Mouse (Mus musculus) left cerebral cortex, postnatal 25 days (tissue): Measurements from ENCODE around the gene Prmt9. TPM values are rescaled to one million over a fixed set of nuclear protein-coding genes. Genes with fewer than 3 reads are reported as not detected.

Experiments
- DNase-seq, 2 experiments: peaks; one replicate each; pipeline ENCODE4 v3.0.0; 2022; ENCODE audit warnings: low spot score in 2 of 2, mixed read lengths in 1 of 2
- intact Hi-C: fragments of 180-260 bp; cut with DNase I; formaldehyde crosslinking; loops from one replicate; pipeline ENCODE4 v1.15.1; 2025
- total RNA-seq, 2 experiments: library from RNA; stranded (reverse); gene quantifications; 2 replicates each; pipeline ENCODE4 v1.2.3; 2021

The Prmt9 gene
- 10 to 100 TPM; 19.1 to 22.1 TPM for total RNA-seq

DNA sequence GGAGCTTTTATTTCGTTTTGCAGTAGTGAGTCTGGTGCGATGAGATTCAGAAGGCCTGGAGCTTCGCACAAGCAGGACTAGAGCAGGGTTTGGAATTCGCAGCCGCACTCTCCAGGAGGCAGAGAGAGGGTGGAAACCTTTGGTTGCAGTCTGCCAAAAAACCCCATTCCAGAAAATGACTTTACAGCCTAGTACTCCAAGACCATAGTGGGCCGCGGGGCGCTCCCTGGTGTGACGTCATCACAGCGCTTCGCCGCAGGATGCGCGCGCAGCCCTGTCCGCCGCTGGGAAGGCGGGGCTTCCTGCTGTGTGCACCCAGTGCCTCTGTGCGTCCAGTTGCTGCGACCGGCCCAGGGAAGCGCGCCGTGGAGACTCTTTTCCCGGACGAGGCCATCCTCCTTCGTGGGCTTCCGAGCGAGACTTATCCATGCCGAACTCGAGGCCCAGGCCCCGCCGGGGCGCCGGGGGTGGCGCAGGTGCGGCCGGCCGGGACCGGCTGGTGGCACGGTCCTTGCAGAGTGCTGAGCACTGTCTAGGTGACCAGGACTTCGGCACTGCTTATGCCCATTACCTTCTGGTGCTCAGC is at the start of gene Prmt9:
Gene Prmt9 (plus strand): TSS at position 277 of the 586 bp plus-strand sequence.
- intact Hi-C loops = loop anchor here (5.0 to 10.0 kb wide), 2 partner anchors 127 to 1484 kb away; no protein-coding TSS in a partner anchor
- peak; percentile 95 for DNase-seq

DNA sequence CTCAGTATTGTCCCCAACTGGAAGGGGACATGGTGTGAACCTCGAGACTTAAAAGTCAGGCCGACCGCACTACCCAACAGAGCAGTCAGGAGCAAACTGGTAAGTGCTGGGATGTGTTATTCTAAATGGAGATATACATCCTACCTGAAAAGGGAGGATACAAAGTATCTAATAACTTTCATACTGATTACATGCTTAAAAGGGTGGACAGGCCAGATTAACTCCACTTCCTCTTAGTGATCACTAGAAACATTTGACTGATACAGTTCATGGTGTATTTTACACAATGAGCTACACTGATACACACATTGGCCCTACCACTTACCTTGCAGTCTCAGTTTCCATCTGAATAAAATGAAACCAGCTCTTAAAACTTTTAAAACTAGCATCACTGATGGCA is 48.9 kb upstream of the Prmt9 start:
- DNase-seq = no peak
- intact Hi-C loops = no loop called here

GRCm38 (mm10) chr8:77501131-77501530 is 48.1 kb upstream of the Prmt9 start:
- intact Hi-C loops = no loop called here
- no peak for DNase-seq

DNA sequence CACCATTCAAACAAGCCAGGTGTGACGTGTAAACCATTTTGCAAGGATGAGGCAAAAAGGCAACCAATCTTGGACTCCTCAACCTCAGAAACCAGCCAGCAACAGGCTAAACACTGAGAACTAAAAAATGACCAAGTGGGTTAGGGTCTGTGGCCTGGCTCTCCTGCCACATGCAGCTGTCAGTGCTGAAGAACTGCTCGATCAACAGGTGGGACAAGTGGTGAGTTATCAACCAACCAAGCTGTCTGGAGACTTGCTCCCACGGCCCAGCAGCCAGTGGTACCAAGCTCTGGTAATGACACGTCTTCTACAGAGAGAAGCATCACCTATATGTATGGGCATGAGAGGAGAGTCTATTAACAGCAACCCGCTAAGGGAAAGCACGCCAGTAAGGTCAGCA is 46.6 kb upstream of the Prmt9 start:
- intact Hi-C loops = no loop called here
- DNase-seq = no peak

DNA sequence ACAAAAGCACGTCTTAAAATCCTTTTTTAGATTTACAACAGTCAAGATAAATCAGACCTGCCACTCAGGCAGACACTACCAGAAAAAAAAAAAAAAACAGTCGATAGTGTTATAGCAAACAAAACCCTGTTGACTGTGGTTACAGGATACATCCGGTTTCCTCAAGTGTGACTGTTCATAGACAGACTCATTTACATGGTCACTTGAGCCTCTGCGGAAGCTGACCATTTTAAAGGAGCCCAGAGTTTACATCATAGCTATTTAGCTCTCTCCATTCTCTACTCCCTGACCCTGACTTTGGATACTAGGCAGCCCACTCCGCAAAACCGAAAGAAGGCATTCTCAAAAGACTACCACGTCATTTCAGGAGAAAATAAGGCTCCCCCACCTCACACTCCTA is 42.7 kb upstream of the Prmt9 start:
- no peak for DNase-seq
- intact Hi-C loops = no loop called here

DNA sequence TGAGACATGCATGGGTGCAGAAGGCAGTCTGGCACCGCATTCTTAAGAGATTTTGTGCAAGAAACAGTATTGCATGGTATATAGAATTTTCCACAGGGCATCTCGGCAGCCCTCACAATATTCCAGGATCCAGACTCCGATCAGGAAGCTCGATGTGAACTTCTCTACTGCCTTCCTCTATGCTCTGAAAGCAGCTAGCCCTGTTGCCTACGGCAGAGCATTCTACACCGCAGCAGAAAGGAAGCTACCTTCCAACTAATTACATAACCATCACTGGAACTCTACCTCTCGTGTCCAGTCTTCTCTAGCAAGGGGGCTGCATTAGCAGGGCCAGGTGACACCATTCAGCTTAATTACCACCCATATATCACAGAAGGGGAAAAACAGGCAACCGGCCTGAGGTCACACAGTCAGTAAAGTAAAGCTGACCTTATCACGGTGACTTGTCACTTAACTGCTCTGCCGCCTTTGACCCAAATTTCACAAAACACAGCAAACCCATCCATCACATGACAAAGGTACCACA is 41.6 kb upstream of the Prmt9 start:
- DNase-seq = no peak
- intact Hi-C loops = no loop called here

- intact Hi-C loops = no loop called here
- DNase-seq = no peak
Observed at GRCm38 (mm10) chr8:77509044-77509443, 40.2 kb upstream of the Prmt9 start.

- no peak for DNase-seq
- intact Hi-C loops = no loop called here
Observed at GRCm38 (mm10) chr8:77510426-77510825, 38.8 kb upstream of the Prmt9 start.

DNA sequence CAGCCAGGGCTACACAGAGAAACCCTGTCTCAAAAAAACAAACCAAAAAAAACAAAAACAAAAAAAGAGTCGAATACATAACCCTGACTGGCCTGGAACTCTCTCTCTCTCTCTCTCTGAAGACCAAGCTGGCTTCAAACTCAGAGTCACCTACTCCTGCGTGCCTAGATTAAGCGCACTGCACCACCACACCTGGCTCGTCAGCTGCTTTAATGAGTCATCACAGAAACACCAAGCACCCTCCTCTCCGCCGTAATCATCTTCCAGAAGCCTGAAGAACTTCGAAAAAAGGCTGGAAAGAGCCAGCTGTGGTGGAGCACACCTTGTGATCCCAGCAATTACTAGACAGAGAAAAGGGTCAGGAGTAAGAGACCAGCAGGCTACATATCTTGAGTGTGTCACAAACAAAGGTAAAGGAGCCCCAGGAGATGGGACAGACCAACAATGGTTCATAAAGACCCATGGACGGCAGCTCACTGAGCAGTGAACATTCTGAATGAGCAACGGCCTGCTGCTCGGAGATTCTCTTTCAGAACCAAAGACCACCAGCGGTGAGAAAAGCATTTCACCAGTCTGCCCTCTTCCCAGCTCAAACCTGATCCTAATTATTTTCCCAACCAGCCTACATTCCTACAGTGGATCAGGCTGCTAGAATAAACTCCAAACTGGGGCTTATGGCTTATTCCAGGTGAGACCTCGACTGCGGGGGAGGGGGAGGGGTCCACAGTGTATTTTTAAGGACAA is 37.3 kb upstream of the Prmt9 start:
- no peak for DNase-seq
- intact Hi-C loops = no loop called here

DNA sequence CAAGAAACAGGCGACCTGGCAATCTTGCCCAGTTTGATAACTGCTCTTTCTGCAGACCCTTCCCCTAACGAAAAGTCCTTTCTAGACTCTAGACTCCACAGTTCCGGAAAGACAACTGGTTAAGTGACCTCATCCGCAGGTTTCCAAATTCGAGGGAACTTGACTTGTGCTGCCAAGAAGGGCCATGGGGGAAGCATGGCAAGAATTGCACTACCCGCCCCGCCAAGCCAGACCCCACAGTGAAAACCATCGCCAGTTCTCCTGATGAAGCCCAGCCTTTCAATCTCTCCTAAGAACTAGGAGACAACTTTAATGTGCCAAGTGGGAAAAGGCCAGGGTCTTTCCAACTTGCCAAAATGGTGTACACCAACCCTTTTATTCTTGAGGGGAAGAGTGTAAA is 34.0 kb upstream of the Prmt9 start:
- DNase-seq = no peak
- intact Hi-C loops = loop anchor here (5.0 kb wide), 1 partner anchor 93 kb away; no protein-coding TSS in a partner anchor

DNA sequence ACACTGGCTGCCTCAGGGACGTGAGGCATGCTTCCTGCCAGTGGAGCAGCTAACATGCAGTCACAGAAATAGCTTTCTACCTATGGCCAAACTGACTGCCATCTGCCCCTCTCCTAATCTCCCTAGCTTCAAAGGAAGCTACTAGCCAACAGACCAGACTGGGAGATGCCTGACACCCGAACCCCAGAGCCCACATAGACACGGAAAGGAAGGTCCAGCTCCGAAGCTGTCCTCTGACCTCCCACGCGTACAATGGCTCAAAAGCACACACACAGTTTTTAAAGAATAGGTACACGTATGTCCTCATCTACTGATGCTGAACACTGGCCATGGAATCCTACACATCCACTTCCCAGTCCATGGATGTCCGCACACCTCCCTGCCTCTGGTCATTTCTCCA is 33.4 kb upstream of the Prmt9 start:
- intact Hi-C loops = loop anchor here (2.0 to 5.0 kb wide), 2 partner anchors 23 to 93 kb away; no protein-coding TSS in a partner anchor
- DNase-seq = no peak

GRCm38 (mm10) chr8:77516845-77517244 is 32.4 kb upstream of the Prmt9 start:
- DNase-seq = no peak
- intact Hi-C loops = loop anchor here (2.0 to 5.0 kb wide), 2 partner anchors 24 to 95 kb away; no protein-coding TSS in a partner anchor

- intact Hi-C loops = loop anchor here (2.0 to 5.0 kb wide), 2 partner anchors 25 to 95 kb away; no protein-coding TSS in a partner anchor
- peak; percentile 24 to 44 for DNase-seq
Observed at GRCm38 (mm10) chr8:77517301-77518200, 31.6 kb upstream of the Prmt9 start, which contains the start of gene Arhgap10. Arhgap10 (minus strand) TSS chr8:77517953.

DNA sequence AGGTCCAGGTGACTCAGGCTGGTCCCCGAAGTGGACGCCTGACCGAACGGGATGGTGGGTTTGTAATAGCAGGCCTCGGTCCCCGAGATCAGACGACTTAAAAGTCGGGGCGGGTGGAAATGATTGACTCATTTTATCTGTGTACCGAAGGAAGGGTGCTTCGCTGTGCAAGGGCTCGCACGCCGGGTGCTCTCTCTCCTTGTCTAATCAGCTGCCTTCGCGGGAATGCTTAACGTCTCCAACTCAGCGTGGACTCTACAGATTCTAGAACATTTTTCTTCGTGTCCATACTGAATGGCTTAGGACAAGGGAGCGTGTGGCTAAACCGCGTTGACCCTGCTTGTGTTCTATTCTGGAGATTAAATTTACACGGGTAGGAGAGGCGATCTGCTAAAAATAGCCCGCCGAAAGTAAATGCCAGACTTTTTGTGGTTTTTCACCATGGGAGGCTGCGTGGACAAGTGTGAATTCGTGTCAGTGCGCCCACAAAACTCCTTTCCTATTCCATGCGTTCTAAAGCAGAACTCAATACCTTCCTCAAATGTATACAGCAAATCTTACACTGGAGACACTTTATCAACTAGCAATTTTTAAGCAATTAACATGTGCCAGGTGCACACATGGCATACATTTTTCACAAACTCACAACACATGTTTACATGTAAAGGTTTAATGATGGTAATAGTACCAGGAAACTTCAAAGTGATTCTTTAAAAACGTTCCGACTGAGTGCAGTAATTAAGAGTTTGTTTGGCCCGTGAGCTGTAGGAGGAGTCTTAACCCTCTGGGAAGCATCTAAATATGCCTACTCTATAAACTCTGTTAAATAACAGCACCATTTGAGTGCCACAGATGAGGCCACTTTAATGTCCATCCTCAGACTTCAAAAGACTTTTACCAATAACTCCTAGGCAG is 30.7 kb upstream of the Prmt9 start:
- intact Hi-C loops = loop anchor here (5.0 kb wide), 1 partner anchor 96 kb away; no protein-coding TSS in a partner anchor
- peak; percentile 57 to 88 for DNase-seq

DNA sequence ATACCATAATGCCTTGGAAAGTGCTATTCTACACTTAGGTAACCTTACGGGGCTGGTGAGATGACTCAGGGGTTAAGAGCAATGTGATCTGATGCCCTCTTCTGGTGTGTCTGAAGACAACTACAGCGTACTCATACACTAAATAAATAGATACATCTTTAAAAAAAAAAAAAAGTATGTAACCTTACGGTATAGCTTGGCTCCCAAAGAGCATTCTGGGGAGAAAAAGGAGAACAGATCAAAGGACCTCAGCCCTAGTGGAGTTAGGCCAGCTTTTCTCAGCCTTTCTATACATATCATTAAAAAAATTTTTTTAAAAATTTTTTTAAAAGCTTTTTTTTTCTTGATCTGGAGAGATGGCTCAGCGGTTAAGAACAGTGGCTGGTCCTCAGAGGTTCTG is 28.6 kb upstream of the Prmt9 start:
- no peak for DNase-seq
- intact Hi-C loops = no loop called here

DNA sequence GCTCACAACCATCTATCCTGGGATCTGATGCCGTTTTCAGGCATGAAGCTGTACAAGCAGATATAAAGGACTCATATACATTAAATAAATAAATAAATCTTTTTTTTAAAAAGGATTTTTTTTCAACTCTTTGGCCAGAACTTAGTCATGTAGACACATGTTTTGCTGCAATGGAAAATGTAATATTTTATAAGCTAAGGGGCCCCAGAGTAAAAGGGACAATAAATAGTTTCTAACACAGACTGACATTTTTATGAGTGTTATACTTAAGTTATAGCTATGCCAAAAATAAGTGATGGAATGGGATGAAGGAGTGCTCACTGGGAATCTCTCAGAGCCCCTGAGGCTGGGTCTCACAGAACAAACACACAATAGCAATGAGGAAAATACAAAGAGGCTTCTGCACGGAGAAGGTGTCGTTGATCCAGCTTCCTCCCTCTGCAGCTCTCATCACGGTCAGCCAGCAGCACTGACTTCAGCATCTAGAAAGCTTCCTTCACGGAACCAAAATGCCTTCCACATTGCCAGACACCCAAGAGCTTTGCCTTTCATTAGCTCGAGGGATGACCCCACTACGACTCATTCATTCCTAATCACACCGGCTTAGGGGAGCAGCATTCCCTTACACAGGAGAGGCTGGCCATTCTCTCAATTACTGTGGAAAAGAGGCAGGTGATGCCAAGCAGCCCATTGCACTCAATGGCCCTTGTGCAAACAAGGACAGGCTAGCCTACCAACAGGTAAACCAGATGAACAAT is 28.0 kb upstream of the Prmt9 start:
- intact Hi-C loops = no loop called here
- no peak for DNase-seq

DNA sequence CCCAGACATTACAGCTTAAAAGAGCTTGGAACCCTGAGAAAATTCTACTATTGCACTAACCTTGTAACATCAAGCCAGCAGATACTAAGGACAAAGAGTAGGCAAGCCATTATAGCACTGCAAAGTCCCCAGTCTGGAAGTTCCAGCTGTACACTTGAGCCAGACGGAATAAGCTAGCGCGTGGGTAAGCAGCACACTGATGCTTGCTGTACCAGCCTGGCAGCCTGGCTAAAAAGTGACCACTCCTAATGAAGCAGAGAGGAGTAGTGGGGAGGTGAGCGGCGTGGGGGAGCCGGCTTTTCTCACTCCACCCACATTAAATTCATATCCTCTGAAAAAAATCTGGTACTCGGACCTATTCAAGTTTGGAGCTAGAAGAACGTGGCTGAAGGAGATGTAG is 26.2 kb upstream of the Prmt9 start:
- intact Hi-C loops = no loop called here
- DNase-seq = peak in 1 of 2 experiments; percentile 53

- intact Hi-C loops = no loop called here
- DNase-seq = no peak
Observed at GRCm38 (mm10) chr8:77524018-77524615, 25.1 kb upstream of the Prmt9 start.
